In the genomic region with DNA sequence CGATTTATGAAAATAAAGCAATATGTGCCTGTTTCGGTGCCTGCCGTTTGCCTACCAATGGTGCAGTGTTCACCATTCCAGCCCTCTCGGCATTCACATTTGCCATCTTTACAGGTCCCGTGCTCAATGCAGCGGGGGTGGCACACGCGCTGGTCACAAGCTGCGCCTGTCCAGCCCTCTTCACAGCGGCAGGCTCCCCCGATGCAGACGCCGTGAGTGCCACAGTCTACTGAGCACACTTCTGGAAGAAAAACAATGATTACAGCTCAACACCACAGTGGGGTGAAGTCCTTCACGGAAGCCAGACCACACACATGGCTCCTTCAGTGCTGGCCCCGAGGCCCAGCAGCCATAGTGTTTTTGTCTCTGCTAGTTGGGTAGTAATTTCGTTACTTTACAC, we compare ENCODE assay signal across 14 mouse cellular contexts.
"Had no signal": no experiment of that assay in that cellular context is flagged by ENCODE, and none has a peak within 500 bp of the region (broad histone marks: within the 10 kb centered on the region; RNA-seq: fewer than 3 reads in every experiment).

No protein-coding gene starts in this region.

- H3K36me3 ChIP-seq: limb, embryonic 12.5 days; limb, embryonic 15.5 days; midbrain, embryonic 12.5 days had no signal

- H3K4me3 ChIP-seq: limb, embryonic 12.5 days; limb, embryonic 15.5 days; midbrain, embryonic 12.5 days had no signal

- H3K9ac ChIP-seq: limb, embryonic 12.5 days; limb, embryonic 15.5 days; liver, embryonic 14.5 days; liver, postnatal 0 days; lung, embryonic 14.5 days; midbrain, embryonic 12.5 days had no signal

- H3K27ac ChIP-seq: limb, embryonic 12.5 days; limb, embryonic 15.5 days; liver, embryonic 14.5 days; macrophage; midbrain, embryonic 12.5 days had no signal

- H3K27me3 ChIP-seq: limb, embryonic 15.5 days; midbrain, embryonic 12.5 days had no signal

- H3K9me3 ChIP-seq: limb, embryonic 12.5 days; limb, embryonic 15.5 days; midbrain, embryonic 12.5 days had no signal

- H3K4me2 ChIP-seq: limb, embryonic 12.5 days; limb, embryonic 15.5 days; liver, embryonic 11.5 days; lung, embryonic 14.5 days; midbrain, embryonic 12.5 days had no signal

- DNase-seq: kidney, adult 8-10 months; kidney, postnatal 14 days; left cerebral cortex, postnatal 4 days; liver, postnatal 0 days; lung, embryonic 14.5 days; thymus, adult 18-20 months; thymus, postnatal 36 days had no signal

- ATAC-seq: liver, postnatal 0 days; lung, postnatal 0 days had no signal
